Mouse (Mus musculus): ENCODE results near the gene Tmco1. TPM values are rescaled to one million over a fixed set of nuclear protein-coding genes. Genes with fewer than 3 reads are reported as not detected.

Tmco1 gene
- total RNA-seq, 1 experiment from 2014 or later, result 39.8 TPM

Other genes starting within 250 kb of the Tmco1 start
- gene Uck2, start 23.1 kb upstream of the Tmco1 start, total RNA-seq (2017), result 9.2 and 12.2 TPM in 2 replicates
- 14.0 and 16.1 TPM in 2 replicates for gene Aldh9a1, start 41.6 kb downstream of the Tmco1 start, total RNA-seq (2017)
- gene Mgst3, start 85.5 kb downstream of the Tmco1 start, total RNA-seq (2017), result 3.1 and 3.5 TPM in 2 replicates
- not detected in 2 replicates for gene Lrrc52, start 158.4 kb downstream of the Tmco1 start, total RNA-seq (2017)